Mouse (Mus musculus) cerebellum, adult 9-10 months (tissue): ENCODE data around the gene A3galt2.

ENCODE experiments used
- DNase-seq: peaks from one replicate; pipeline ENCODE4 v3.0.0; 2022

A3galt2 gene

GRCm38 (mm10) chr4:128728431-128728851 lies 26.7 kb upstream of the A3galt2 start:
- DNase-seq: peak; percentile 57

GRCm38 (mm10) chr4:128729033-128729708 lies 26.0 kb upstream of the A3galt2 start:
- DNase-seq: peak; percentile 81

- DNase-seq: peak; percentile 61
Measured at GRCm38 (mm10) chr4:128729709-128730037, 25.5 kb upstream of the A3galt2 start.

GRCm38 (mm10) chr4:128730271-128730670 lies 24.9 kb upstream of the A3galt2 start:
- peak; percentile 63 for DNase-seq

GRCm38 (mm10) chr4:128732794-128733193 lies 22.4 kb upstream of the A3galt2 start:
- DNase-seq: no peak

- no peak for DNase-seq
Measured at GRCm38 (mm10) chr4:128733496-128733895, 21.7 kb upstream of the A3galt2 start.

- DNase-seq: peak; percentile 75
Measured at GRCm38 (mm10) chr4:128734217-128734616, 20.9 kb upstream of the A3galt2 start.

- DNase-seq: no peak
Measured at GRCm38 (mm10) chr4:128734721-128735671, 20.2 kb upstream of the A3galt2 start.

GRCm38 (mm10) chr4:128737137-128737589 lies 18.0 kb upstream of the A3galt2 start:
- no peak for DNase-seq

- no peak for DNase-seq
Measured at GRCm38 (mm10) chr4:128737825-128738610, 17.1 kb upstream of the A3galt2 start.

- no peak for DNase-seq
Measured at GRCm38 (mm10) chr4:128740878-128741277, 14.3 kb upstream of the A3galt2 start.

GRCm38 (mm10) chr4:128741906-128742305 lies 13.3 kb upstream of the A3galt2 start:
- DNase-seq: no peak

GRCm38 (mm10) chr4:128742379-128742970 lies 12.7 kb upstream of the A3galt2 start:
- DNase-seq: no peak

- DNase-seq: no peak
Measured at GRCm38 (mm10) chr4:128743031-128743626, 12.0 kb upstream of the A3galt2 start.

GRCm38 (mm10) chr4:128745160-128745559 lies 10.0 kb upstream of the A3galt2 start:
- DNase-seq: no peak

GRCm38 (mm10) chr4:128747614-128748270 lies 7.4 kb upstream of the A3galt2 start:
- DNase-seq: no peak

- DNase-seq: no peak
Measured at GRCm38 (mm10) chr4:128748309-128748708, 6.9 kb upstream of the A3galt2 start.

- no peak for DNase-seq
Measured at GRCm38 (mm10) chr4:128751006-128751405, 4.2 kb upstream of the A3galt2 start.

- DNase-seq: no peak
Measured at GRCm38 (mm10) chr4:128752031-128752757, 3.0 kb upstream of the A3galt2 start.

GRCm38 (mm10) chr4:128753571-128753970 lies 1.6 kb upstream of the A3galt2 start:
- DNase-seq: no peak

- no peak for DNase-seq
Measured at GRCm38 (mm10) chr4:128755900-128756299, 736 bp downstream of the A3galt2 start.
